Mouse (Mus musculus): Measurements from ENCODE around the gene Frmd4b. TPM values are rescaled to one million over a fixed set of nuclear protein-coding genes. Genes with fewer than 3 reads are reported as not detected.

Frmd4b gene
- polyA plus RNA-seq, 1 experiment from 2014 or later = 17.5 TPM

DNA sequence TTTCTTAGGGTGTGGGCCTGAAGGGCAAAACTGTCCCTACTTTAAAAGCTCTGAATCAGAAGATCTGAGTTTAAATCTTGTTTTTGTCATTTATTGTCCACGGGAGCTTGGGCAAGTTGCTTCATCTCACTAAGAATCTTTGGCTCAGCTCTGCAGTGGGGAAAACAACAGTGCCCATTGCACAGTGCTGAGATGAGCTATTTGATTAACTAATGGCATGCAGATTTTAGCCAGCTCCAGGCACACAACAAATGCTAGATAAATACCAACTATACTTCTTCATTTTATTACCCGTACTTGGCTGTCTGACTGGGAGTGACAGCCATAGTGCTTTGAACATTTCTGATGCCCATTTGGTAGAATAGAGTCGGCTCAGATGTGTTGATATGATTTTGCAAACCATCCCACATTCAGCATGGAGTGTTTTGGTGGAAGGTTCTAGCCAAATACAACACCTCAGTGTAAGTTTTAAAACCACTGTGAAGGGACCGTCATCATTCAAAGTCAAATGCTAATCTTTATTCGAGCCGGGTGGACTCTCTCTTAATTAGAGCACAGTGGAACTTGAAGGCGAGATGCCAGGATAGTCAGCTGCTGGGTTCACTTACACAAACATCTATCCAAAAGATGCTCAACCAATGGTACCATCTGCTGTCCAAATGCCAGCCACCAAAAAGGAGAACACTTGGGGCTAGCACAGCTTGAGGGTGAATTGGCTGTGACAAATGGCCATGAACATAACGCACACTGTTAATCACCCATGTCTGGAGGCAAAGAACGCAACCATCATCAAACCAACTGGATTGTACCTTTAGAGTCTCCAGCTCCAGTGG, 313.8 kb downstream of the Frmd4b start:
- no peak overlapping the region for H3K27ac ChIP-seq (replicated peaks; ENCODE audit: low read depth, low read length)
- H3K4me2 ChIP-seq (ENCODE audit: low read depth, low read length) = no peak overlapping the region
- no peak for DNase-seq (ENCODE audit: low spot score)
- H3K4me3 ChIP-seq (ENCODE audit: low read depth, low read length) = no peak overlapping the region
- H3K4me1 ChIP-seq (ENCODE audit: control insufficient read depth, insufficient read depth, low read length) = 0 out of 2 replicates have a peak, but pooled peaks cover 5% of the 10 kb centered on the region
- H3K9me3 ChIP-seq (ENCODE audit: control insufficient read depth, low read length) = no peaks in the 10 kb centered on the region
- 0 out of 2 replicates have a peak, but pooled peaks cover 9% of the 10 kb centered on the region for H3K36me3 ChIP-seq (ENCODE audit: control insufficient read depth, insufficient read depth, low read length)
- ATAC-seq (ENCODE audit: low read depth) = no peak
- WGBS = 83% methylated on average over 9 of the region's 9 CpGs
- H3K9ac ChIP-seq (ENCODE audit: low read depth, low read length) = no peak overlapping the region
- no peaks in the 10 kb centered on the region for H3K27me3 ChIP-seq (replicated peaks; ENCODE audit: control insufficient read depth, insufficient read depth, low read length)

DNA sequence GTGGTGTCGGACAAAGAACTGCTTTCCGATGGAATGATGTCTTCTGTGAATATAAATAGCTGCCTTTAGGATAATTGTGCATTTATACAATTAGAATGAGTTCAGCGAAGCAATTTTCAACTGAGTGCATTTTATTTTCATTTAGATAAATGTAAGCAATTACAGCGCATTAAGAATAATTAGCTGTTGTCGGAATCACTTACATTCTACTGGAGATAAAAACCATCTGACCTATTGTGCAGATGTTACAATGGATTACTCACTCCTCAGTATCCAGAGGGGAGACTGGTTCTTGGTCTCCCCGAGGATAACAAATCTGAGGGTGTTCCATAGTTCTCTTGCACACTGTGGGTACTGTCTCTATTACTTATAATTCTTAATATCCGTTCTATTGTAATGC, 315.0 kb downstream of the Frmd4b start:
- H3K36me3 ChIP-seq (ENCODE audit: control insufficient read depth, insufficient read depth, low read length) = peaks cover 10% of the 10 kb centered on the region; the same call in 1 of the 2 replicates
- H3K4me2 ChIP-seq (ENCODE audit: low read depth, low read length) = no peak overlapping the region
- ATAC-seq (ENCODE audit: low read depth) = no peak
- no peaks in the 10 kb centered on the region for H3K9me3 ChIP-seq (ENCODE audit: control insufficient read depth, low read length)
- H3K4me1 ChIP-seq (ENCODE audit: control insufficient read depth, insufficient read depth, low read length) = 0 out of 2 replicates have a peak, but pooled peaks cover 5% of the 10 kb centered on the region
- H3K4me3 ChIP-seq (ENCODE audit: low read depth, low read length) = no peak overlapping the region
- no peak overlapping the region for H3K27ac ChIP-seq (replicated peaks; ENCODE audit: low read depth, low read length)
- DNase-seq (ENCODE audit: low spot score) = no peak
- H3K27me3 ChIP-seq (replicated peaks; ENCODE audit: control insufficient read depth, insufficient read depth, low read length) = no peaks in the 10 kb centered on the region
- H3K9ac ChIP-seq (ENCODE audit: low read depth, low read length) = no peak overlapping the region
- WGBS = 63% methylated on average over 7 of the region's 7 CpGs

DNA sequence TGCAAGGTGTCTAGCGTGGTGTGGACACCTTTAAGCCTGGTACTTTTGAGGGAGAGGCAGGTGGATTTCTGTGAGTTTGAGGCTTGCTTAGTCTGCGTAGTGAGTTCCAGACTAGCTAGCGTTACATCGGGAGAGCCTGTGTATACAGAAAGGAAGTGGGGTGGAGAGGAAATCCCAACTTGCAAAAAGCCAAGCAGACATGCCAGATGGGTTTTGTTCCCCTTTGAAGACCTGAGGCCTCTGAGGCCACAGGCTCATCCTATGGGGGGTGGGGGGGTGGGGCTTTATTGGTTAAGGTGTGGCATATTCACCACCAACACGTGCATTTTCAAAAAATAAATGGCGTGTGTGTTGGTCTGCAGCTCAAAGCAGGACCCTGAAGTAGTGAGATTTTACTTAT, 316.7 kb downstream of the Frmd4b start:
- DNase-seq (ENCODE audit: low spot score) = no peak

DNA sequence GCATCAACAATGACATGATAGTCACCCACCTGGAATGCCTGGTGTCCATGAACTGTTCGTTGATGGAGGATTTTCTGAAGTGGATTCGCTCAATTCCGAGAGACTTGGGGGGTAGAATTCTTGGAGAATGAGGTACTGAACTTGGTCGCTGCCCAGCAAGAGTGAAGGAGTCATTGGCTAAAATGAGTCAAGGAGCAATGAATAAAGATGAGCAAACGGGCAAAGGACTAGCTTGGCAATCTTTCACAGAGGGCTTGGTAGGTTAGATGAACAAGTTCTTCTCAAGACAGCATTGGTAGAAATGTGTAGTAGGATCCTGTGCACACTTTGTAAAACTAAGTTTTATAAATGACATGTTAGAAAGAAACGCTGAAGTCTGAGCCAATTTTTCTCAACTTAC, 317.2 kb downstream of the Frmd4b start:
- Histone ChIP-seq H3K4me1 (ENCODE audit: control insufficient read depth, insufficient read depth, low read length) (0 out of 2 replicates have a peak, but pooled peaks cover 5% of the 10 kb centered on the region), H3K27ac (replicated peaks; ENCODE audit: low read depth, low read length) (no peak overlapping the region), H3K36me3 (ENCODE audit: control insufficient read depth, insufficient read depth, low read length) (peaks cover 23% of the 10 kb centered on the region; the same call in 1 of the 2 replicates), H3K9me3 (ENCODE audit: control insufficient read depth, low read length) (no peaks in the 10 kb centered on the region), H3K4me3 (ENCODE audit: low read depth, low read length) (no peak overlapping the region), H3K4me2 (ENCODE audit: low read depth, low read length) (no peak overlapping the region), H3K27me3 (replicated peaks; ENCODE audit: control insufficient read depth, insufficient read depth, low read length) (no peaks in the 10 kb centered on the region), H3K9ac (ENCODE audit: low read depth, low read length) (no peak overlapping the region)
- DNase-seq (ENCODE audit: low spot score) = no peak
- WGBS = 94% methylated on average over 6 of the region's 6 CpGs
- no peak for ATAC-seq (ENCODE audit: low read depth)

More for the DNA sequence above, 316.7 kb downstream of the Frmd4b start:
- no peak overlapping the region for H3K9ac ChIP-seq (ENCODE audit: low read depth, low read length)
- no peak overlapping the region for H3K27ac ChIP-seq (replicated peaks; ENCODE audit: low read depth, low read length)
- WGBS = 91% methylated on average over 6 of the region's 6 CpGs
- no peak overlapping the region for H3K4me2 ChIP-seq (ENCODE audit: low read depth, low read length)
- 0 out of 2 replicates have a peak, but pooled peaks cover 5% of the 10 kb centered on the region for H3K4me1 ChIP-seq (ENCODE audit: control insufficient read depth, insufficient read depth, low read length)
- no peak overlapping the region for H3K4me3 ChIP-seq (ENCODE audit: low read depth, low read length)
- no peaks in the 10 kb centered on the region for H3K9me3 ChIP-seq (ENCODE audit: control insufficient read depth, low read length)
- no peaks in the 10 kb centered on the region for H3K27me3 ChIP-seq (replicated peaks; ENCODE audit: control insufficient read depth, insufficient read depth, low read length)
- ATAC-seq (ENCODE audit: low read depth) = no peak
- H3K36me3 ChIP-seq (ENCODE audit: control insufficient read depth, insufficient read depth, low read length) = peaks cover 19% of the 10 kb centered on the region; the same call in 1 of the 2 replicates

DNA sequence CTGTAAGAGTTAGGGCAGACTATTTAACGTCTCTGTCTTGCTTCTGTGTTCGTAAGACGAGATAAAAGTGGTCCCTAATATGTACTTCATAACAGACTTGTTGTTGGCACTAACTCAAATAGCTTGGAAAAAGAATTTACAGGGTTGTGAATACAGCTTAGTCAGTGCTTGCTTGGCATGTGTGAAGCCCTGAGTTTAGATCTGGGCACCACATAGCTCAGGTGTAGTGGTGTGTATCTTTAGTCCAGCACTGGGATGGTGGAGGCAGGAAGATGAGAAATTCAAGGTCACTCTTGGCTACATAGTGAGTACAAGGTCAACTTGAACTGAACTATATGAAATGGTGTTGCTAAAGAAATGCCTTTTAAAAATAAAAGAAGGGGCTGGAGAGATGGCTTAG, 320.2 kb downstream of the Frmd4b start:
- Histone ChIP-seq H3K27me3 (replicated peaks; ENCODE audit: control insufficient read depth, insufficient read depth, low read length) (no peaks in the 10 kb centered on the region), H3K4me2 (ENCODE audit: low read depth, low read length) (no peak overlapping the region), H3K27ac (replicated peaks; ENCODE audit: low read depth, low read length) (no peak overlapping the region), H3K9me3 (ENCODE audit: control insufficient read depth, low read length) (no peaks in the 10 kb centered on the region), H3K4me3 (ENCODE audit: low read depth, low read length) (no peak overlapping the region), H3K9ac (ENCODE audit: low read depth, low read length) (no peak overlapping the region), H3K36me3 (ENCODE audit: control insufficient read depth, insufficient read depth, low read length) (peaks cover 25% of the 10 kb centered on the region; the same call in 1 of the 2 replicates), H3K4me1 (ENCODE audit: control insufficient read depth, insufficient read depth, low read length) (no peaks in the 10 kb centered on the region)
- ATAC-seq (ENCODE audit: low read depth) = no peak
- 82% methylated on average over 3 of the region's 3 CpGs for WGBS
- no peak for DNase-seq (ENCODE audit: low spot score)

DNA sequence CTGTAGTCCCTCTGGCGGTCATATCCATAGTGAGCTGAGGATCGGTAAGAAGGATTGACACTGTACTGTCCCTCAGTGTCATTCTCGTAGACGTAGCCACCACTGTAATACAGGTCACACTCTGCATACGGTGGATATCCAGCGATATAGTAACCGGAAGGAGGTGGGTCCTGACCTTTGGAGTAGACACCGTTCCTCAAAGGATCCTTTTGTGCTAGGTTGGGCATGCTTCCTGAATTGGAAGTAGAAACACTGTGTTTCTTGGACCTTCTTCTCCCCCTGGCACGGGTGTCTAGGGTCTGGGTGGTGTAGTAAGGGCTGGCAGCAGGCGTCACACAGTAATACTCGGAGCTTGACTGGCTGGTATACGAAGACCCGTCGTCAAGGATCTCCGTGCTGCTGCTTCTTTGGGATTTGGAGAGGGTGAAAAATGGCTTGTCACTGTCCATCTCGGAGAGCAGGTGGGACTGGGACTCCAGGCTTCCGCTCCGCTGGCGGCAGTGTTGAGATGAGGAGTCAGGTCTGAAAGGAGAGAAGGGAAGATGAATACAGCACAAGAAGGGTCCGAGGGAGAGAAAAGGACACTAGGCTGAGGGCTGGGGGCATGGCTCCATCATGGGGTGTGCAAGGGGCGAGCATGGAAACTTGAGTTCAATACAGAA, 321.3 kb downstream of the Frmd4b start:
- no peak overlapping the region for H3K4me2 ChIP-seq (ENCODE audit: low read depth, low read length)
- no peak overlapping the region for H3K4me3 ChIP-seq (ENCODE audit: low read depth, low read length)
- H3K27ac ChIP-seq (replicated peaks; ENCODE audit: low read depth, low read length) = no peak overlapping the region
- H3K4me1 ChIP-seq (ENCODE audit: control insufficient read depth, insufficient read depth, low read length) = peaks cover 6% of the 10 kb centered on the region; the same call in 1 of the 2 replicates
- peaks cover 30% of the 10 kb centered on the region; the same call in 1 of the 2 replicates for H3K36me3 ChIP-seq (ENCODE audit: control insufficient read depth, insufficient read depth, low read length)
- H3K27me3 ChIP-seq (replicated peaks; ENCODE audit: control insufficient read depth, insufficient read depth, low read length) = no peaks in the 10 kb centered on the region
- no peak for DNase-seq (ENCODE audit: low spot score)
- WGBS = 93% methylated on average over 21 of the region's 21 CpGs
- no peak overlapping the region for H3K9ac ChIP-seq (ENCODE audit: low read depth, low read length)
- H3K9me3 ChIP-seq (ENCODE audit: control insufficient read depth, low read length) = no peaks in the 10 kb centered on the region
- ATAC-seq (ENCODE audit: low read depth) = no peak

DNA sequence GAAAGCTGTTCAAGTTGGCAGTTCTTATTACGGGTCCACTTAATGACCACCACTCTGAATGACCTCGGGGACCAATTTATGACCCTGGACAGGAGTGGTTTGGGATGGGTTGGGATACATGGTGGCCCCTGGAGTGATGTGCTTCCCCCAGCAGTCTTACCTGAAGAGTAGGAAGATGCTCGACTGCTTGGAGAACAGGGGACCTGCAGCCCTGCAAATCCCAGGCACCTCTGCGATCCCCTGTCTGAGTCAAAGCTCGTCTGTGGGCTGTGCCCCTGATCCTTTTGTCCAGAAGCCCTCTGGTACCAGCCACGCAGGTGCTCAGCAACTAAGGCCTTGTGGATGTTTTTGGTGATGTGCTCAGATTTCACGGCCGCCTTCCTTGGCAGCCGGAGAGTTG, 321.9 kb downstream of the Frmd4b start:
- H3K27me3 ChIP-seq (replicated peaks; ENCODE audit: control insufficient read depth, insufficient read depth, low read length) = no peaks in the 10 kb centered on the region
- H3K9ac ChIP-seq (ENCODE audit: low read depth, low read length) = no peak overlapping the region
- peaks cover 10% of the 10 kb centered on the region; the same call in 1 of the 2 replicates for H3K4me1 ChIP-seq (ENCODE audit: control insufficient read depth, insufficient read depth, low read length)
- H3K27ac ChIP-seq (replicated peaks; ENCODE audit: low read depth, low read length) = no peak overlapping the region
- H3K4me3 ChIP-seq (ENCODE audit: low read depth, low read length) = no peak overlapping the region
- H3K4me2 ChIP-seq (ENCODE audit: low read depth, low read length) = no peak overlapping the region
- no peak for ATAC-seq (ENCODE audit: low read depth)
- peaks cover 30% of the 10 kb centered on the region; the same call in 1 of the 2 replicates for H3K36me3 ChIP-seq (ENCODE audit: control insufficient read depth, insufficient read depth, low read length)
- no peaks in the 10 kb centered on the region for H3K9me3 ChIP-seq (ENCODE audit: control insufficient read depth, low read length)
- DNase-seq (ENCODE audit: low spot score) = no peak
- 89% methylated on average over 9 of the region's 9 CpGs for WGBS

DNA sequence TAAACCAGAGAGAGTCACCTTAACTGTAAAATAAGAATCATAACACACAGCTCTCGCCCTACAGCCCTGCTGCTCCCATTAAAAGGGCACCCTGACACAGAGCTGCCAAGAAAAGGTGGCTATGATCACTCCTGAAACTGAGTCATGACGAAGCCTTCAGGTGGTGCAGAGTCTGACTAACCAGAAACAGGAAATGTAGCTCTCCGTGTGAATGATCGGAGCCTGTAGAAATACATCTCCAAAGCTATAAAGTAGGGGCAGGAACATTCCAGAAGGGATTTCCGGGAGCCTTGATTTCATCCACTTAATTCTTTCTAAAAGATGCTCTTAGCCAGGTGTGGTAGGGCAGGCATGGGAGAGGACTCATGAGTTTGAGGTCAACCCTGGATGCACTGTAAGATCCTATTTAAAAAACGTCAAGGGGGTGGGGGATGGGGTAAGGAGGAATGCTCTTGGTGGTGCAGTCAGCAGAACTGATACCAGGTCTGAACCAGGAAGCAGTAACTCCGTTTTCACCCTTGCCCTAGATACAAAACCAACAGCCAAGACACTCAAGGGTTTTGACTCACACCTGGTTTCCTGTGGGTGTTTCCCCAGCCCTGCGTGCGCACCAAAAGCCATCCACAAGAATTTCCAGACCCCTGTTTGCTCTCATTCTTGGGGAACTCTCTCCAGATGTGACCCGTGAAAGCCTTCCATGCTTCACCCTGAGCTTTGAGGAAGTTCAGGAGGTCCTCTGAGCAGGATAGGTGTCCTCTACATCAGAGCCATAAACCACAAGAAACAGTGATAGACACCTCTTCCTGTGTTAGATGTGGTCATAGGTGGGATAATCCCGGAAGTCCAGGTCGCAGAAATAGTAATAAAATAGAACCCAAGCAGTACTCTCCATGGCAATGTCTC, 323.4 kb downstream of the Frmd4b start:
- 77% methylated on average over 12 of the region's 12 CpGs for whole genome bisulfite sequencing
- Histone ChIP-seq H3K4me1 (ENCODE audit: control insufficient read depth, insufficient read depth, low read length) (peaks cover 13% of the 10 kb centered on the region; the same call in 1 of the 2 replicates), H3K36me3 (ENCODE audit: control insufficient read depth, insufficient read depth, low read length) (peaks cover 30% of the 10 kb centered on the region; the same call in 1 of the 2 replicates), H3K27me3 (replicated peaks; ENCODE audit: control insufficient read depth, insufficient read depth, low read length) (no peaks in the 10 kb centered on the region), H3K4me2 (ENCODE audit: low read depth, low read length) (no peak overlapping the region), H3K27ac (replicated peaks; ENCODE audit: low read depth, low read length) (no peak overlapping the region), H3K9ac (ENCODE audit: low read depth, low read length) (no peak overlapping the region), H3K9me3 (ENCODE audit: control insufficient read depth, low read length) (no peaks in the 10 kb centered on the region), H3K4me3 (ENCODE audit: low read depth, low read length) (no peak overlapping the region)
- DNase-seq (ENCODE audit: low spot score) (no peak), ATAC-seq (ENCODE audit: low read depth) (no peak)

All from embryonic facial prominence, embryonic 14.5 days (tissue).